Mouse (Mus musculus): ENCODE measurements around the gene Mettl22.

The Mettl22 gene

GRCm38 (mm10) chr16:8512830-8513229, 42.2 kb downstream of the Mettl22 start:
- DNase-seq, result no peak

- DNase-seq, result peak; percentile 95
Observed at GRCm38 (mm10) chr16:8513236-8513906, 42.8 kb downstream of the Mettl22 start, which contains the start of gene Abat. Gene Abat, plus strand, starts transcription at chr16:8513429.

GRCm38 (mm10) chr16:8514180-8514579, 43.6 kb downstream of the Mettl22 start:
- DNase-seq, result no peak

GRCm38 (mm10) chr16:8520525-8520924, 49.9 kb downstream of the Mettl22 start:
- DNase-seq, result no peak

- no peak for DNase-seq
Observed at GRCm38 (mm10) chr16:8521322-8521721, 50.7 kb downstream of the Mettl22 start.

- DNase-seq, result peak; percentile 48
Observed at GRCm38 (mm10) chr16:8523480-8524144, 53.0 kb downstream of the Mettl22 start.

GRCm38 (mm10) chr16:8524163-8524847, 53.7 kb downstream of the Mettl22 start:
- DNase-seq, result no peak

GRCm38 (mm10) chr16:8525293-8525692, 54.7 kb downstream of the Mettl22 start:
- no peak for DNase-seq

- no peak for DNase-seq
Observed at GRCm38 (mm10) chr16:8525877-8526276, 55.3 kb downstream of the Mettl22 start.

- DNase-seq, result no peak
Observed at GRCm38 (mm10) chr16:8529389-8529788, 58.8 kb downstream of the Mettl22 start.

GRCm38 (mm10) chr16:8530018-8530417, 59.4 kb downstream of the Mettl22 start:
- DNase-seq, result no peak

- no peak for DNase-seq
Observed at GRCm38 (mm10) chr16:8532461-8532860, 61.9 kb downstream of the Mettl22 start.

GRCm38 (mm10) chr16:8532894-8533293, 62.3 kb downstream of the Mettl22 start:
- no peak for DNase-seq

GRCm38 (mm10) chr16:8533477-8533876, 62.9 kb downstream of the Mettl22 start:
- DNase-seq, result no peak

GRCm38 (mm10) chr16:8534466-8535200, 64.0 kb downstream of the Mettl22 start:
- no peak for DNase-seq

GRCm38 (mm10) chr16:8535411-8535810, 64.8 kb downstream of the Mettl22 start:
- DNase-seq, result no peak

GRCm38 (mm10) chr16:8539150-8539865, 68.7 kb downstream of the Mettl22 start:
- DNase-seq, result peak; percentile 89

Data from layer of hippocampus, adult 9-11 months (tissue).